Mouse (Mus musculus) limb, embryonic 15.5 days (tissue): ENCODE data around the gene Apbb2. TPM values are rescaled to one million over a fixed set of nuclear protein-coding genes. Genes with fewer than 3 reads are reported as not detected.
A peak's percentile ranks its signal among the peaks of the same experiment; 100 is the strongest.

Experiments used
- ATAC-seq: fragments of 200-750 bp; cut with Nextera tagmentation; 2 replicates; pipeline ENCODE4 v1.8.0; 2017; ENCODE audit warnings: low read depth, moderate TSS enrichment; ENCODE audit not compliant: insufficient number of reproducible peaks, low FRiP score, low TSS enrichment
- H3K27ac ChIP-seq: fragments of 300-500 bp; sonication (generic); 2 replicates; pipeline ENCODE4 v1.5.1; 2015; ENCODE audit warnings: moderate library complexity, mild to moderate bottlenecking, inconsistent platforms
- H3K27me3 ChIP-seq: fragments of 300-500 bp; sonication (generic); 2 replicates; pipeline ENCODE4 v1.6.1; 2015; ENCODE audit warnings: inconsistent platforms
- H3K36me3 ChIP-seq: fragments of 300-500 bp; sonication (generic); 2 replicates; pipeline ENCODE4 v1.6.1; 2015; ENCODE audit warnings: inconsistent platforms
- H3K4me1 ChIP-seq: fragments of 300-500 bp; sonication (generic); 2 replicates; pipeline ENCODE4 v1.6.1; 2015; ENCODE audit warnings: inconsistent platforms
- H3K4me2 ChIP-seq: fragments of 300-500 bp; sonication (generic); 2 replicates; pipeline ENCODE4 v1.6.1; 2015; ENCODE audit warnings: mild to moderate bottlenecking, inconsistent platforms
- H3K4me3 ChIP-seq: fragments of 300-500 bp; sonication (generic); 2 replicates; pipeline ENCODE4 v1.5.1; 2015; ENCODE audit warnings: mild to moderate bottlenecking, inconsistent platforms
- H3K9ac ChIP-seq: fragments of 300-500 bp; sonication (generic); 2 replicates; pipeline ENCODE4 v1.6.1; 2015; ENCODE audit warnings: inconsistent platforms
- H3K9me3 ChIP-seq: fragments of 300-500 bp; sonication (generic); 2 replicates; pipeline ENCODE4 v1.6.1; 2016; ENCODE audit warnings: inconsistent platforms
- WGBS: fragments of 180-500 bp; shearing (Covaris S2); methylation state at CpG from one replicate; pipeline ENCODE4 v1.1.7; 2015; 5-methylcytosine and 5-hydroxymethylcytosine counted together
- polyA plus RNA-seq: library from polyadenylated mRNA; unstranded; fragments of >200 nt; fragmentation: Nextera tagmentation; extraction: Ambion mirVana; gene quantifications from 2 replicates; pipeline ENCODE4 v1.2.1, GENCODE M21; 2015

Apbb2 gene
- polyA plus RNA-seq, 1 experiment from 2014 or later = 43.2 TPM

GRCm38 (mm10) chr5:66405731-66406399, 212.7 kb downstream of the Apbb2 start:
- peak; percentile 69 for ATAC-seq
- Histone ChIP-seq H3K9me3 (no peaks in the 10 kb centered on the region), H3K27ac (peak overlapping the region; percentile 40; the same call in 1 of the 2 replicates), H3K27me3 (no peaks in the 10 kb centered on the region), H3K4me1 (peaks cover 5% of the 10 kb centered on the region; the same call in 1 of the 2 replicates), H3K36me3 (no peaks in the 10 kb centered on the region), H3K4me3 (no peak overlapping the region), H3K4me2 (no peak overlapping the region), H3K9ac (no peak overlapping the region)
- WGBS = 69% methylated on average over 12 of the region's 12 CpGs

GRCm38 (mm10) chr5:66405305-66405704, 213.3 kb downstream of the Apbb2 start:
- Histone ChIP-seq H3K4me3 (no peak overlapping the region), H3K9ac (no peak overlapping the region), H3K4me1 (peaks cover 5% of the 10 kb centered on the region; the same call in 1 of the 2 replicates), H3K27ac (0 out of 2 replicates have a peak overlapping the region, but pooled peaks have one; percentile 22), H3K36me3 (no peaks in the 10 kb centered on the region), H3K4me2 (no peak overlapping the region), H3K9me3 (no peaks in the 10 kb centered on the region), H3K27me3 (no peaks in the 10 kb centered on the region)
- no peak for ATAC-seq
- WGBS = 81% methylated on average over 6 of the region's 6 CpGs

- ATAC-seq = no peak
- no peaks in the 10 kb centered on the region for H3K9me3 ChIP-seq
- no peaks in the 10 kb centered on the region for H3K36me3 ChIP-seq
- WGBS = 89% methylated on average over 4 of the region's 4 CpGs
- H3K4me1 ChIP-seq = peaks cover 11% of the 10 kb centered on the region; the same call in 1 of the 2 replicates
- H3K9ac ChIP-seq = no peak overlapping the region
- H3K27me3 ChIP-seq = no peaks in the 10 kb centered on the region
- no peak overlapping the region for H3K4me2 ChIP-seq
- no peak overlapping the region for H3K4me3 ChIP-seq
- H3K27ac ChIP-seq = no peak overlapping the region
Observed at GRCm38 (mm10) chr5:66400563-66400962, 218.0 kb downstream of the Apbb2 start.

- Histone ChIP-seq H3K36me3 (no peaks in the 10 kb centered on the region), H3K9me3 (no peaks in the 10 kb centered on the region), H3K9ac (no peak overlapping the region), H3K27ac (no peak overlapping the region), H3K4me1 (peaks cover 11% of the 10 kb centered on the region; the same call in 1 of the 2 replicates), H3K27me3 (no peaks in the 10 kb centered on the region), H3K4me3 (no peak overlapping the region), H3K4me2 (no peak overlapping the region)
- WGBS = 77% methylated on average over 2 of the region's 2 CpGs
- ATAC-seq = no peak
Observed at GRCm38 (mm10) chr5:66399264-66399620, 219.3 kb downstream of the Apbb2 start.

GRCm38 (mm10) chr5:66398530-66399263, 219.9 kb downstream of the Apbb2 start:
- Histone ChIP-seq H3K27ac (no peak overlapping the region), H3K27me3 (no peaks in the 10 kb centered on the region), H3K9ac (no peak overlapping the region), H3K4me3 (no peak overlapping the region), H3K4me2 (no peak overlapping the region), H3K36me3 (no peaks in the 10 kb centered on the region), H3K4me1 (peaks cover 11% of the 10 kb centered on the region; the same call in 1 of the 2 replicates), H3K9me3 (no peaks in the 10 kb centered on the region)
- WGBS = 93% methylated on average over 5 of the region's 5 CpGs
- ATAC-seq = no peak

GRCm38 (mm10) chr5:66393767-66394446, 224.7 kb downstream of the Apbb2 start:
- H3K9me3 ChIP-seq = no peaks in the 10 kb centered on the region
- H3K4me2 ChIP-seq = no peak overlapping the region
- no peak overlapping the region for H3K27ac ChIP-seq
- H3K36me3 ChIP-seq = no peaks in the 10 kb centered on the region
- H3K4me1 ChIP-seq = peaks cover 14% of the 10 kb centered on the region; the same call in 1 of the 2 replicates
- H3K4me3 ChIP-seq = no peak overlapping the region
- H3K9ac ChIP-seq = no peak overlapping the region
- no peaks in the 10 kb centered on the region for H3K27me3 ChIP-seq
- no peak for ATAC-seq
- 74% methylated on average over 10 of the region's 10 CpGs for WGBS

- no peaks in the 10 kb centered on the region for H3K27me3 ChIP-seq
- H3K4me1 ChIP-seq = peaks cover 14% of the 10 kb centered on the region; the same call in 1 of the 2 replicates
- no peak overlapping the region for H3K27ac ChIP-seq
- 46% methylated on average over 18 of the region's 18 CpGs for WGBS
- no peak for ATAC-seq
- no peaks in the 10 kb centered on the region for H3K36me3 ChIP-seq
- no peak overlapping the region for H3K4me3 ChIP-seq
- H3K9ac ChIP-seq = no peak overlapping the region
- H3K4me2 ChIP-seq = no peak overlapping the region
- no peaks in the 10 kb centered on the region for H3K9me3 ChIP-seq
Observed at GRCm38 (mm10) chr5:66392861-66393529, 225.6 kb downstream of the Apbb2 start.

GRCm38 (mm10) chr5:66391771-66392170, 226.8 kb downstream of the Apbb2 start:
- no peak for ATAC-seq
- 80% methylated on average over 11 of the region's 11 CpGs for WGBS

GRCm38 (mm10) chr5:66391299-66391698, 227.3 kb downstream of the Apbb2 start:
- WGBS = 85% methylated on average over 5 of the region's 5 CpGs
- no peak for ATAC-seq
- H3K4me1 ChIP-seq = 0 out of 2 replicates have a peak, but pooled peaks cover 3% of the 10 kb centered on the region
- no peak overlapping the region for H3K27ac ChIP-seq
- H3K9me3 ChIP-seq = no peaks in the 10 kb centered on the region
- H3K9ac ChIP-seq = no peak overlapping the region
- H3K27me3 ChIP-seq = no peaks in the 10 kb centered on the region
- no peak overlapping the region for H3K4me3 ChIP-seq
- H3K4me2 ChIP-seq = no peak overlapping the region
- no peaks in the 10 kb centered on the region for H3K36me3 ChIP-seq

More at GRCm38 (mm10) chr5:66391771-66392170, 226.8 kb downstream of the Apbb2 start:
- no peaks in the 10 kb centered on the region for H3K9me3 ChIP-seq
- no peak overlapping the region for H3K9ac ChIP-seq
- no peak overlapping the region for H3K4me3 ChIP-seq
- no peaks in the 10 kb centered on the region for H3K36me3 ChIP-seq
- no peak overlapping the region for H3K4me2 ChIP-seq
- H3K27me3 ChIP-seq = no peaks in the 10 kb centered on the region
- H3K4me1 ChIP-seq = 0 out of 2 replicates have a peak, but pooled peaks cover 3% of the 10 kb centered on the region
- H3K27ac ChIP-seq = no peak overlapping the region

GRCm38 (mm10) chr5:66390567-66390966, 228.0 kb downstream of the Apbb2 start:
- H3K27me3 ChIP-seq = no peaks in the 10 kb centered on the region
- WGBS = 85% methylated on average over 6 of the region's 6 CpGs
- no peak for ATAC-seq
- H3K27ac ChIP-seq = no peak overlapping the region
- no peaks in the 10 kb centered on the region for H3K36me3 ChIP-seq
- H3K4me3 ChIP-seq = no peak overlapping the region
- 0 out of 2 replicates have a peak, but pooled peaks cover 3% of the 10 kb centered on the region for H3K4me1 ChIP-seq
- H3K9me3 ChIP-seq = no peaks in the 10 kb centered on the region
- H3K9ac ChIP-seq = no peak overlapping the region
- no peak overlapping the region for H3K4me2 ChIP-seq

GRCm38 (mm10) chr5:66387481-66387880, 231.1 kb downstream of the Apbb2 start:
- no peak for ATAC-seq
- 62% methylated on average over 8 of the region's 8 CpGs for WGBS
- Histone ChIP-seq H3K4me3 (no peak overlapping the region), H3K4me2 (no peak overlapping the region), H3K36me3 (0 out of 2 replicates have a peak, but pooled peaks cover 4% of the 10 kb centered on the region), H3K27me3 (no peaks in the 10 kb centered on the region), H3K9me3 (no peaks in the 10 kb centered on the region), H3K4me1 (peaks cover 4% of the 10 kb centered on the region; the same call in 1 of the 2 replicates), H3K9ac (no peak overlapping the region), H3K27ac (no peak overlapping the region)
